Mouse (Mus musculus) kidney, adult 2 months (tissue): ENCODE data around the gene Prtg. TPM values are rescaled to one million over a fixed set of nuclear protein-coding genes. Genes with fewer than 3 reads are reported as not detected.
A peak's percentile ranks its signal among the peaks of the same experiment; 100 is the strongest.

Experiments used
- DNase-seq: peaks from one replicate; pipeline ENCODE4 v3.0.0; 2021
- H3K27ac ChIP-seq: fragments of 200-500 bp; 2 replicates; pipeline ENCODE4 v1.5.1; 2012; ENCODE audit warnings: low read depth, low read length, control low read depth, inconsistent platforms; ENCODE audit not compliant: insufficient read depth
- H3K27me3 ChIP-seq: fragments of 200-500 bp; replicated peaks from 2 replicates; pipeline ENCODE4 v1.6.1; 2012; ENCODE audit warnings: mild to moderate bottlenecking, moderate library complexity, low read length, inconsistent platforms; ENCODE audit not compliant: control insufficient read depth, insufficient read depth
- H3K36me3 ChIP-seq: fragments of 200-500 bp; 2 replicates; pipeline ENCODE4 v1.6.1; 2012; ENCODE audit warnings: mild to moderate bottlenecking, moderate library complexity, low read length, inconsistent platforms; ENCODE audit not compliant: control insufficient read depth, insufficient read depth
- H3K4me1 ChIP-seq: fragments of 200-500 bp; 2 replicates; pipeline ENCODE4 v1.6.1; 2011; ENCODE audit warnings: low read length; ENCODE audit not compliant: control insufficient read depth, insufficient read depth
- H3K4me3 ChIP-seq: fragments of 200-500 bp; 2 replicates; pipeline ENCODE4 v1.5.1; 2011; ENCODE audit warnings: mild to moderate bottlenecking, low read depth, low read length, control low read depth; ENCODE audit not compliant: insufficient read depth
- CTCF ChIP-seq: fragments of 200-500 bp; conservative IDR thresholded peaks from 2 replicates; pipeline ENCODE4 v1.5.1; 2011; ENCODE audit warnings: low read depth, mild to moderate bottlenecking, control low read depth, low read length, moderate library complexity, mixed read lengths; ENCODE audit not compliant: insufficient read depth, insufficient read length
- POLR2A ChIP-seq: fragments of 200-500 bp; IDR thresholded peaks from one replicate; pipeline ENCODE4 v1.6.1; 2011; ENCODE audit warnings: low read depth, low read length, control low read depth
- WGBS: fragments of 180-500 bp; shearing (Covaris S2); methylation state at CpG from one replicate; pipeline ENCODE4 v1.1.7; 2018; 5-methylcytosine and 5-hydroxymethylcytosine counted together
- polyA plus RNA-seq: library from polyadenylated mRNA; depleted of rRNA; stranded (reverse); fragments of >200 nt; gene quantifications from 2 replicates; pipeline ENCODE4 v1.2.3, GENCODE M21; 2012

The Prtg gene
- polyA plus RNA-seq, 1 experiment, result 0.06 TPM

GRCm38 (mm10) chr9:72871506-72872297 is 65.0 kb downstream of the Prtg start:
- H3K36me3 ChIP-seq, result no peaks in the 10 kb centered on the region
- H3K27ac ChIP-seq, result peak overlapping the region; percentile 25; the same call in 1 of the 2 replicates
- 32% methylated on average over 13 of the region's 13 CpGs for WGBS
- H3K27me3 ChIP-seq, result no peaks in the 10 kb centered on the region
- no peak for TF ChIP-seq POLR2A
- TF ChIP-seq CTCF, result no peak
- H3K4me1 ChIP-seq, result no peaks in the 10 kb centered on the region
- DNase-seq, result no peak
- H3K4me3 ChIP-seq, result peak overlapping the region; percentile 31

GRCm38 (mm10) chr9:72872298-72873130 is 65.8 kb downstream of the Prtg start:
- no peak for TF ChIP-seq POLR2A
- TF ChIP-seq CTCF, result no peak
- no peaks in the 10 kb centered on the region for H3K4me1 ChIP-seq
- H3K27me3 ChIP-seq, result no peaks in the 10 kb centered on the region
- peak overlapping the region; percentile 25; the same call in 1 of the 2 replicates for H3K27ac ChIP-seq
- no peak for DNase-seq
- 42% methylated on average over 8 of the region's 8 CpGs for WGBS
- peak overlapping the region; percentile 31 for H3K4me3 ChIP-seq
- H3K36me3 ChIP-seq, result no peaks in the 10 kb centered on the region

GRCm38 (mm10) chr9:72875878-72876277 is 69.2 kb downstream of the Prtg start:
- no peaks in the 10 kb centered on the region for H3K4me1 ChIP-seq

GRCm38 (mm10) chr9:72877905-72878304 is 71.2 kb downstream of the Prtg start:
- DNase-seq, result no peak
- Histone ChIP-seq H3K36me3 (no peaks in the 10 kb centered on the region), H3K27me3 (no peaks in the 10 kb centered on the region), H3K4me1 (no peaks in the 10 kb centered on the region), H3K4me3 (no peak overlapping the region), H3K27ac (no peak overlapping the region)
- no peak for TF ChIP-seq CTCF
- TF ChIP-seq POLR2A, result no peak
- 39% methylated on average over 11 of the region's 11 CpGs for WGBS

More at GRCm38 (mm10) chr9:72875878-72876277, 69.2 kb downstream of the Prtg start:
- whole genome bisulfite sequencing, result 87% methylated on average over 2 of the region's 2 CpGs
- H3K4me3 ChIP-seq, result no peak overlapping the region
- H3K27ac ChIP-seq, result no peak overlapping the region
- no peaks in the 10 kb centered on the region for H3K36me3 ChIP-seq
- TF ChIP-seq POLR2A, result no peak
- 0 out of 2 replicates have a peak, but pooled peaks have one; percentile 13 for TF ChIP-seq CTCF
- H3K27me3 ChIP-seq, result no peaks in the 10 kb centered on the region
- no peak for DNase-seq

GRCm38 (mm10) chr9:72878656-72879055 is 72.0 kb downstream of the Prtg start:
- H3K27me3 ChIP-seq, result no peaks in the 10 kb centered on the region
- no peak overlapping the region for H3K27ac ChIP-seq
- TF ChIP-seq CTCF (no peak), POLR2A (no peak)
- H3K4me1 ChIP-seq, result no peaks in the 10 kb centered on the region
- DNase-seq, result no peak
- WGBS, result 78% methylated on average over 6 of the region's 6 CpGs
- no peak overlapping the region for H3K4me3 ChIP-seq
- H3K36me3 ChIP-seq, result no peaks in the 10 kb centered on the region

GRCm38 (mm10) chr9:72879601-72880000 is 72.9 kb downstream of the Prtg start:
- TF ChIP-seq CTCF (no peak), POLR2A (no peak)
- 97% methylated on average over 3 of the region's 3 CpGs for WGBS
- Histone ChIP-seq H3K27ac (no peak overlapping the region), H3K4me1 (no peaks in the 10 kb centered on the region), H3K4me3 (no peak overlapping the region), H3K36me3 (no peaks in the 10 kb centered on the region), H3K27me3 (no peaks in the 10 kb centered on the region)
- DNase-seq, result no peak
